Mouse (Mus musculus) small intestine, adult 2 months (tissue): Measurements from ENCODE around the gene Slitrk3.

Experiments
- CTCF ChIP-seq: fragments of 200-500 bp; IDR thresholded peaks from 2 replicates; pipeline ENCODE4 v1.5.1; 2012; ENCODE audit warnings: low read depth, mild to moderate bottlenecking, control low read depth, inconsistent platforms, low read length, moderate library complexity, mixed read lengths; ENCODE audit not compliant: insufficient replicate concordance, insufficient read length; ENCODE audit errors: extremely low read depth
- POLR2A ChIP-seq: fragments of 200-500 bp; IDR thresholded peaks from 2 replicates; pipeline ENCODE4 v1.6.1; 2012; ENCODE audit warnings: low read depth, mild to moderate bottlenecking, control low read depth, inconsistent platforms, low read length, moderate library complexity

- TF ChIP-seq POLR2A (no peak), CTCF (no peak)
Measured at GRCm38 (mm10) chr3:73006045-73006444, 51.6 kb downstream of the Slitrk3 start.
